21 mouse cellular contexts compared by ENCODE assay signal in genomic region chr4:44533286-44533685, GRCm38 (mm10).
"Had no signal": no experiment of that assay in that cellular context is flagged by ENCODE, and none has a peak within 500 bp of the region (broad histone marks: within the 10 kb centered on the region; RNA-seq: fewer than 3 reads in every experiment).

No protein-coding gene starts in this region.

- H3K27me3 ChIP-seq: midbrain, embryonic 15.5 days; stomach, embryonic 15.5 days had no signal

- H3K9me3 ChIP-seq: megakaryocyte, embryonic 14.5 days; midbrain, embryonic 12.5 days; midbrain, embryonic 15.5 days; neural tube, embryonic 13.5 days; neural tube, embryonic 15.5 days; stomach, embryonic 15.5 days had no signal

- H3K9ac ChIP-seq: liver, embryonic 14.5 days; lung, embryonic 14.5 days; midbrain, embryonic 12.5 days; neural tube, embryonic 13.5 days; neural tube, embryonic 15.5 days; stomach, embryonic 15.5 days had no signal

- H3K4me1 ChIP-seq: megakaryocyte, embryonic 14.5 days; stomach, embryonic 15.5 days had no signal

- H3K4me3 ChIP-seq: megakaryocyte, embryonic 14.5 days; midbrain, embryonic 12.5 days; midbrain, embryonic 15.5 days; neural tube, embryonic 13.5 days; neural tube, embryonic 15.5 days; stomach, embryonic 15.5 days had no signal

- H3K36me3 ChIP-seq: midbrain, embryonic 12.5 days; midbrain, embryonic 15.5 days; neural tube, embryonic 13.5 days; neural tube, embryonic 15.5 days; stomach, embryonic 15.5 days had no signal

- H3K4me2 ChIP-seq: lung, embryonic 14.5 days; midbrain, embryonic 12.5 days; midbrain, embryonic 15.5 days; neural tube, embryonic 13.5 days; neural tube, embryonic 15.5 days; stomach, embryonic 15.5 days had no signal

- H3K27ac ChIP-seq: liver, embryonic 14.5 days; macrophage; neural tube, embryonic 13.5 days; neural tube, embryonic 15.5 days; stomach, embryonic 15.5 days; stomach, postnatal 0 days had no signal

- DNase-seq: lung, adult 18-20 months; lung, embryonic 14.5 days; lung, postnatal 10 days; lung, postnatal 36 days; retina, postnatal 1 day; right cerebral cortex, adult 18-20 months; right cerebral cortex, postnatal 25 days; right cerebral cortex, postnatal 4 days; spleen, adult 18-20 months; thymus, adult 2 months; thymus, postnatal 25 days; thymus, postnatal 4 days had no signal

- ATAC-seq: midbrain, embryonic 15.5 days had no signal
